9 mouse cellular contexts compared by ENCODE assay signal in genomic region chr11:68502902-68503629, GRCm38 (mm10). TPM values are rescaled to one million over a fixed set of nuclear protein-coding genes. Genes with fewer than 3 reads are reported as not detected.
A peak's percentile ranks its signal among the peaks of the same experiment; 100 is the strongest.
DNase-seq lines count a peak whose midpoint lies in the region; ATAC-seq lines count a peak whose summit lies in the region.
"Had no signal": no experiment of that assay in that cellular context is flagged by ENCODE, and none has a peak within 500 bp of the region (broad histone marks: within the 10 kb centered on the region; RNA-seq: fewer than 3 reads in every experiment).

Gene Pik3r6, plus strand, starts transcription at chr11:68503019.

- 0 out of 2 replicates have a peak within 1 kb of the TSS, but pooled peaks have one; percentile 3 for H3K9ac ChIP-seq in forebrain, embryonic 14.5 days (ENCODE audit: low read length)

- no peak within 1 kb of the TSS for H3K4me2 ChIP-seq in forebrain, embryonic 14.5 days (ENCODE audit: low read length)

- no peak for DNase-seq in forebrain, embryonic 14.5 days (ENCODE audit: low spot score)
- DNase-seq in forebrain, embryonic 10.5 days (ENCODE audit: extremely low spot score, low spot score): no peak
- no peak for DNase-seq in heart, embryonic 10.5 days (ENCODE audit: low spot score)
- peak; percentile 44 for DNase-seq in kidney, postnatal 14 days
- no peak for DNase-seq in layer of hippocampus, postnatal 36 days
- no peak for DNase-seq in left cerebral cortex, adult 18-20 months (ENCODE audit: low spot score in 2 of 2)
- DNase-seq in T-cell, adult 2 months (ENCODE audit: low spot score): no peak

- H3K27ac ChIP-seq in forebrain, embryonic 14.5 days (ENCODE audit: low read depth, low read length): no peak within 1 kb of the TSS
- no peak within 1 kb of the TSS for H3K27ac ChIP-seq in forebrain, embryonic 10.5 days
- H3K27ac ChIP-seq in heart, embryonic 10.5 days: no peak within 1 kb of the TSS

- H3K9me3 ChIP-seq in forebrain, embryonic 14.5 days (replicated peaks; ENCODE audit: control insufficient read depth, low read length): no peaks in the 10 kb centered on the region
- H3K9me3 ChIP-seq in forebrain, embryonic 10.5 days: no peaks in the 10 kb centered on the region
- H3K9me3 ChIP-seq in heart, embryonic 10.5 days: no peaks in the 10 kb centered on the region

- H3K27me3 ChIP-seq in forebrain, embryonic 14.5 days (replicated peaks; ENCODE audit: control insufficient read depth, insufficient read depth, low read length): no peaks in the 10 kb centered on the region
- H3K27me3 ChIP-seq in forebrain, embryonic 10.5 days (ENCODE audit: poor library complexity, severe bottlenecking): no peaks in the 10 kb centered on the region
- peaks cover 37% of the 10 kb centered on the region; the same call in 1 of the 2 replicates for H3K27me3 ChIP-seq in heart, embryonic 10.5 days (ENCODE audit: insufficient read depth, poor library complexity, severe bottlenecking)

- no peaks in the 10 kb centered on the region for H3K4me1 ChIP-seq in forebrain, embryonic 14.5 days (ENCODE audit: control insufficient read depth, insufficient read depth, low read length)
- H3K4me1 ChIP-seq in forebrain, embryonic 10.5 days: peaks cover 10% of the 10 kb centered on the region; the same call in 1 of the 2 replicates
- peaks cover 12% of the 10 kb centered on the region for H3K4me1 ChIP-seq in heart, embryonic 10.5 days

- H3K4me3 ChIP-seq in forebrain, embryonic 14.5 days (ENCODE audit: low read depth, low read length): no peak within 1 kb of the TSS
- H3K4me3 ChIP-seq in forebrain, embryonic 10.5 days: no peak within 1 kb of the TSS
- H3K4me3 ChIP-seq in heart, embryonic 10.5 days: 0 out of 2 replicates have a peak within 1 kb of the TSS, but pooled peaks have one; percentile 12

- no peaks in the 10 kb centered on the region for H3K36me3 ChIP-seq in forebrain, embryonic 14.5 days (ENCODE audit: control insufficient read depth, insufficient read depth, low read length)
- no peaks in the 10 kb centered on the region for H3K36me3 ChIP-seq in forebrain, embryonic 10.5 days (replicated peaks)
- no peaks in the 10 kb centered on the region for H3K36me3 ChIP-seq in heart, embryonic 10.5 days

- ATAC-seq in forebrain, embryonic 14.5 days: no peak
- ATAC-seq in megakaryocyte, adult 5-6 weeks (ENCODE audit: poor library complexity, severe bottlenecking): peak; percentile 89

- 84% methylated on average over 8 of the region's 8 CpGs for WGBS in forebrain, embryonic 14.5 days
- 86% methylated on average over 8 of the region's 8 CpGs for WGBS in forebrain, embryonic 10.5 days
- 77% methylated on average over 8 of the region's 8 CpGs for WGBS in heart, embryonic 10.5 days

RNA-seq across cellular contexts. Expression of gene Pik3r6, which starts in this region (rescaled TPM):
- polyA plus RNA-seq in forebrain, embryonic 14.5 days (2014; fragmentation: Nextera tagmentation; extraction: Ambion mirVana): 1.3 and 1.4 TPM in 2 replicates
- polyA plus RNA-seq in forebrain, embryonic 10.5 days (2016; fragmentation: Nextera tagmentation; extraction: Ambion mirVana): 1.3 and 1.9 TPM in 2 replicates
- polyA plus RNA-seq in heart, embryonic 10.5 days (2016; fragmentation: Nextera tagmentation; extraction: Ambion mirVana): 1.9 and 2.2 TPM in 2 replicates
- 35.9 TPM in 2 replicates for total RNA-seq in megakaryocyte, adult 5-6 weeks (2015)
- 63.6 and 67.3 TPM in 2 replicates for total RNA-seq in megakaryocyte, adult 5-6 weeks (2017)
- 1 to 10 TPM; 1.5 to 2.5 TPM for total RNA-seq in layer of hippocampus, postnatal 36 days (2021)
- 1 to 10 TPM; 3.5 to 4.0 TPM for total RNA-seq in left cerebral cortex, adult 18-20 months (2021)
- polyA plus RNA-seq: C2C12 had no signal

Comparison
In these comparisons a context has a peak if more than half of its experiments do, and no peak if none do; other contexts are left out.
1. RNA of gene Pik3r6 (total RNA-seq): 35.9 to 67.3 TPM in megakaryocyte, adult 5-6 weeks; 3.5 to 4.0 TPM in left cerebral cortex, adult 18-20 months and 1.5 to 2.5 TPM in layer of hippocampus, postnatal 36 days; every median in the first group is over 4 times any median in the second.